In genomic region chr11:95040491-95041138, GRCm38 (mm10) we compare ENCODE assay signal across 9 mouse cellular contexts. TPM values are rescaled to one million over a fixed set of nuclear protein-coding genes. Genes with fewer than 3 reads are reported as not detected.
DNase-seq lines count a peak whose midpoint lies in the region; ATAC-seq and TF ChIP-seq lines count a peak whose summit lies in the region.
"Had no signal": no experiment of that assay in that cellular context is flagged by ENCODE, and none has a peak within 500 bp of the region (broad histone marks: within the 10 kb centered on the region; RNA-seq: fewer than 3 reads in every experiment).

No protein-coding gene starts in this region.

- H3K36me3 ChIP-seq in intestine, postnatal 0 days (ENCODE audit: control insufficient read depth, insufficient read depth), result peaks cover 28% of the 10 kb centered on the region
- H3K36me3 ChIP-seq in liver, embryonic 11.5 days (ENCODE audit: control insufficient read depth, insufficient read depth, low read length), result no peaks in the 10 kb centered on the region
- H3K36me3 ChIP-seq in midbrain, postnatal 0 days (ENCODE audit: insufficient read depth, low read length), result peaks cover 15% of the 10 kb centered on the region
- 0 out of 2 replicates have a peak, but pooled peaks cover 2% of the 10 kb centered on the region for H3K36me3 ChIP-seq in stomach, postnatal 0 days (ENCODE audit: control insufficient read depth, insufficient read depth, low read length)

- TF ChIP-seq CTCF in intestine, postnatal 0 days (IDR thresholded peaks at IDR 0.05; ENCODE audit: low read depth), result no peak
- no peak for TF ChIP-seq CTCF in midbrain, postnatal 0 days (IDR thresholded peaks at IDR 0.05)
- no peak for TF ChIP-seq CTCF in stomach, postnatal 0 days (IDR thresholded peaks at IDR 0.05; ENCODE audit: low read depth)

- WGBS in intestine, postnatal 0 days, result under 1% methylated on average over 20 of the region's 20 CpGs
- 2% methylated on average over 20 of the region's 20 CpGs for WGBS in liver, embryonic 11.5 days
- WGBS in midbrain, postnatal 0 days, result 2% methylated on average over 20 of the region's 20 CpGs
- under 1% methylated on average over 20 of the region's 20 CpGs for WGBS in stomach, postnatal 0 days

- H3K4me1 ChIP-seq in intestine, postnatal 0 days (replicated peaks; ENCODE audit: control insufficient read depth, insufficient read depth, low read length), result peaks cover 6% of the 10 kb centered on the region
- peaks cover 14% of the 10 kb centered on the region for H3K4me1 ChIP-seq in liver, embryonic 11.5 days (replicated peaks; ENCODE audit: control insufficient read depth, insufficient read depth, low read length)
- H3K4me1 ChIP-seq in midbrain, postnatal 0 days (ENCODE audit: insufficient read depth, low read length), result peaks cover 5% of the 10 kb centered on the region; the same call in 1 of the 2 replicates
- peaks cover 3% of the 10 kb centered on the region for H3K4me1 ChIP-seq in stomach, postnatal 0 days (replicated peaks; ENCODE audit: control insufficient read depth, insufficient read depth)

- no peaks in the 10 kb centered on the region for H3K27me3 ChIP-seq in intestine, postnatal 0 days (replicated peaks; ENCODE audit: control insufficient read depth, insufficient read depth, low read length)
- peaks cover 8% of the 10 kb centered on the region; the same call in 1 of the 2 replicates for H3K27me3 ChIP-seq in liver, embryonic 11.5 days (replicated peaks; ENCODE audit: control insufficient read depth, insufficient read depth, low read length)
- H3K27me3 ChIP-seq in midbrain, postnatal 0 days (ENCODE audit: insufficient read depth, low read length), result no peaks in the 10 kb centered on the region
- no peaks in the 10 kb centered on the region for H3K27me3 ChIP-seq in stomach, postnatal 0 days (ENCODE audit: control insufficient read depth, insufficient read depth, low read length)

- DNase-seq in layer of hippocampus, adult 11-12 months (ENCODE audit: low spot score), result peak; percentile 51
- no peak for DNase-seq in layer of hippocampus, postnatal 25 days (ENCODE audit: extremely low spot score in 1 of 2, low spot score in 1 of 2)
- DNase-seq in embryo, embryonic 11.5 days (ENCODE audit: low read depth, low spot score), result peak; percentile 19
- peak; percentile 99 for DNase-seq in heart, adult 11 months
- no peak for DNase-seq in liver, embryonic 11.5 days (ENCODE audit: low spot score)
- DNase-seq in midbrain, postnatal 0 days (ENCODE audit: low spot score), result peak; percentile 59
- DNase-seq in stomach, postnatal 0 days (ENCODE audit: low spot score), result peak; percentile 83

- H3K4me3 ChIP-seq in intestine, postnatal 0 days (ENCODE audit: low read depth, low read length), result peak overlapping the region; percentile 82
- H3K4me3 ChIP-seq in liver, embryonic 11.5 days (ENCODE audit: low read depth, low read length), result peak overlapping the region; percentile 75
- peak overlapping the region; percentile 71 for H3K4me3 ChIP-seq in midbrain, postnatal 0 days (ENCODE audit: low read depth, low read length)
- peak overlapping the region; percentile 77 for H3K4me3 ChIP-seq in stomach, postnatal 0 days (ENCODE audit: low read depth, low read length)

- no peaks in the 10 kb centered on the region for H3K9me3 ChIP-seq in intestine, postnatal 0 days (ENCODE audit: control insufficient read depth)
- no peaks in the 10 kb centered on the region for H3K9me3 ChIP-seq in liver, embryonic 11.5 days (ENCODE audit: control insufficient read depth, low read length)
- no peaks in the 10 kb centered on the region for H3K9me3 ChIP-seq in midbrain, postnatal 0 days (ENCODE audit: low read length)
- no peaks in the 10 kb centered on the region for H3K9me3 ChIP-seq in stomach, postnatal 0 days (ENCODE audit: control insufficient read depth, low read length)

- peak overlapping the region; percentile 94 for H3K27ac ChIP-seq in intestine, postnatal 0 days (ENCODE audit: low read depth, low read length)
- H3K27ac ChIP-seq in liver, embryonic 11.5 days (ENCODE audit: low read depth, low read length), result no peak overlapping the region; the same call in 1 of the 2 replicates
- peak overlapping the region; percentile 13; the same call in 1 of the 2 replicates for H3K27ac ChIP-seq in midbrain, postnatal 0 days (ENCODE audit: low read depth, low read length)
- H3K27ac ChIP-seq in stomach, postnatal 0 days (replicated peaks), result peak overlapping the region; percentile 92

- ATAC-seq in intestine, postnatal 0 days, result peak; percentile 61
- no peak; the same call in 1 of the 2 replicates for ATAC-seq in liver, embryonic 11.5 days (replicated peaks; ENCODE audit: low FRiP score)
- ATAC-seq in midbrain, postnatal 0 days (ENCODE audit: low FRiP score), result peak; percentile 24
- peak; percentile 68 for ATAC-seq in stomach, postnatal 0 days (ENCODE audit: low FRiP score, low TSS enrichment)

- H3K4me2 ChIP-seq in intestine, postnatal 0 days (replicated peaks; ENCODE audit: low read depth), result peak overlapping the region; percentile 88
- peak overlapping the region; percentile 91 for H3K4me2 ChIP-seq in liver, embryonic 11.5 days
- peak overlapping the region; percentile 83 for H3K4me2 ChIP-seq in midbrain, postnatal 0 days (ENCODE audit: low read depth, low read length, poor library complexity, severe bottlenecking)
- H3K4me2 ChIP-seq in stomach, postnatal 0 days (replicated peaks; ENCODE audit: low read depth), result peak overlapping the region; percentile 94

- no peak for TF ChIP-seq EP300 in stomach, postnatal 0 days (optimal IDR thresholded peaks at IDR 0.05)

- peak overlapping the region; percentile 85 for H3K9ac ChIP-seq in intestine, postnatal 0 days (ENCODE audit: low read depth, low read length)
- peak overlapping the region; percentile 77 for H3K9ac ChIP-seq in liver, embryonic 11.5 days (ENCODE audit: low read depth, low read length)
- H3K9ac ChIP-seq in midbrain, postnatal 0 days (replicated peaks; ENCODE audit: low read length, poor library complexity, severe bottlenecking), result peak overlapping the region; percentile 60
- H3K9ac ChIP-seq in stomach, postnatal 0 days (ENCODE audit: low read length), result peak overlapping the region; percentile 88

RNA-seq across cellular contexts. Expression of gene Pdk2, which starts 0.5 kb away (rescaled TPM):
- 100 to 1,000 TPM; 114 to 118 TPM for total RNA-seq in layer of hippocampus, postnatal 25 days (2021)
- polyA plus RNA-seq in intestine, postnatal 0 days (2015; fragmentation: Nextera tagmentation; extraction: Ambion mirVana), result 53.2 and 57.4 TPM in 2 replicates
- polyA plus RNA-seq in liver, embryonic 11.5 days (2014; fragmentation: Nextera tagmentation; extraction: Ambion mirVana), result 14.9 and 15.2 TPM in 2 replicates
- 14.1 and 18.1 TPM in 2 replicates for total RNA-seq in midbrain, postnatal 0 days (2014; rRNA removed)
- 30.8 and 32.7 TPM in 2 replicates for polyA plus RNA-seq in midbrain, postnatal 0 days (2015; fragmentation: Nextera tagmentation; extraction: Ambion mirVana)
- polyA plus RNA-seq in stomach, postnatal 0 days (2015; fragmentation: Nextera tagmentation; extraction: Ambion mirVana), result 29.8 and 39.0 TPM in 2 replicates
- total RNA-seq: CH12.LX had no signal

RNA-seq across cellular contexts. Expression of gene Samd14, which starts 30.9 kb away (rescaled TPM):
- 10 to 100 TPM; 48.4 to 49.1 TPM for total RNA-seq in layer of hippocampus, postnatal 25 days (2021)
- polyA plus RNA-seq in intestine, postnatal 0 days (2015; fragmentation: Nextera tagmentation; extraction: Ambion mirVana), result 6.5 and 6.9 TPM in 2 replicates
- 55.8 and 57.8 TPM in 2 replicates for polyA plus RNA-seq in liver, embryonic 11.5 days (2014; fragmentation: Nextera tagmentation; extraction: Ambion mirVana)
- total RNA-seq in midbrain, postnatal 0 days (2014; rRNA removed), result 221 and 243 TPM in 2 replicates
- polyA plus RNA-seq in midbrain, postnatal 0 days (2015; fragmentation: Nextera tagmentation; extraction: Ambion mirVana), result 158 and 161 TPM in 2 replicates
- polyA plus RNA-seq in stomach, postnatal 0 days (2015; fragmentation: Nextera tagmentation; extraction: Ambion mirVana), result 6.7 and 7.2 TPM in 2 replicates

RNA-seq across cellular contexts. Expression of gene Itga3, which starts 36.0 kb away (rescaled TPM):
- 10 to 100 TPM; 11.7 to 15.6 TPM for total RNA-seq in layer of hippocampus, postnatal 25 days (2021)
- polyA plus RNA-seq in intestine, postnatal 0 days (2015; fragmentation: Nextera tagmentation; extraction: Ambion mirVana), result 51.3 and 57.9 TPM in 2 replicates
- 4.0 and 4.6 TPM in 2 replicates for polyA plus RNA-seq in liver, embryonic 11.5 days (2014; fragmentation: Nextera tagmentation; extraction: Ambion mirVana)
- total RNA-seq in midbrain, postnatal 0 days (2014; rRNA removed), result 33.2 and 38.3 TPM in 2 replicates
- 11.2 and 12.3 TPM in 2 replicates for polyA plus RNA-seq in midbrain, postnatal 0 days (2015; fragmentation: Nextera tagmentation; extraction: Ambion mirVana)
- 15.6 and 17.0 TPM in 2 replicates for polyA plus RNA-seq in stomach, postnatal 0 days (2015; fragmentation: Nextera tagmentation; extraction: Ambion mirVana)

RNA-seq across cellular contexts. Expression of gene Ppp1r9b, which starts 49.8 kb away (rescaled TPM):
- 100 to 1,000 TPM; 926 to 939 TPM for total RNA-seq in layer of hippocampus, postnatal 25 days (2021)
- 6.3 and 7.1 TPM in 2 replicates for polyA plus RNA-seq in intestine, postnatal 0 days (2015; fragmentation: Nextera tagmentation; extraction: Ambion mirVana)
- 21.9 and 27.9 TPM in 2 replicates for polyA plus RNA-seq in liver, embryonic 11.5 days (2014; fragmentation: Nextera tagmentation; extraction: Ambion mirVana)
- 179 and 217 TPM in 2 replicates for total RNA-seq in midbrain, postnatal 0 days (2014; rRNA removed)
- polyA plus RNA-seq in midbrain, postnatal 0 days (2015; fragmentation: Nextera tagmentation; extraction: Ambion mirVana), result 18.2 and 20.4 TPM in 2 replicates
- polyA plus RNA-seq in stomach, postnatal 0 days (2015; fragmentation: Nextera tagmentation; extraction: Ambion mirVana), result 4.9 and 5.4 TPM in 2 replicates

Comparison
In these comparisons a context has a peak if more than half of its experiments do, and no peak if none do; other contexts are left out.
1. DNase-seq: peak in layer of hippocampus, adult 11-12 months (single experiment), embryo, embryonic 11.5 days (single experiment), heart, adult 11 months (single experiment), midbrain, postnatal 0 days (single experiment) and stomach, postnatal 0 days (single experiment); none in layer of hippocampus, postnatal 25 days (0 of 2) and liver, embryonic 11.5 days (single experiment).
2. Peak in every context shown above with its lines, with median percentiles within 50 percentile points of each other: H3K4me2 ChIP-seq, H3K4me3 ChIP-seq and H3K9ac ChIP-seq.